Mouse (Mus musculus): ENCODE results near the gene Pnmt. TPM values are rescaled to one million over a fixed set of nuclear protein-coding genes. Genes with fewer than 3 reads are reported as not detected.

Gene Pnmt
- polyA plus RNA-seq, 1 experiment from 2014 or later: 5.0 TPM

DNA sequence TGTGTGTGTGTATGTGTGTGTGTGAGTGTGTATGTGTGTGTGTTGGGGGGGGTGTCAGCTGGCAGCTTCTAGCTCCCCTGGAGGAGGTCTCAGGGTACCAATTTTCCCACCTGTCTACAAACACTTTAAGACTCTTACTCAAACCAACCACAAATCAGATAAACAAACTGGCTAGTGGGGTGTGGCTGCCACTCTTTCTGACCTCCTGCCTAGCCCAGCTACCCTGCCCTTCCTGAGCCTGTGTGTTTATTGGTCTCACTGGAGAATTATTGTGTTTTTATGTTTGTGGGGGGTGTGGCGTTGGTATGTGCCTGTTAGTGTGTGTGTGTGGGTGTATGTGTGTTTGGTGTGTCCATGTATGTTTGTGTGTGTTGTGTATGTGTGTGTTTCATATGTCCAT lies 30.8 kb downstream of the Pnmt start:
- Histone ChIP-seq H3K27ac (no peak overlapping the region), H3K4me1 (peaks cover 73% of the 10 kb centered on the region), H3K4me3 (no peak overlapping the region), H3K9me3 (no peaks in the 10 kb centered on the region), H3K27me3 (ENCODE audit: insufficient read depth, poor library complexity, severe bottlenecking) (no peaks in the 10 kb centered on the region), H3K36me3 (peaks cover 62% of the 10 kb centered on the region)
- DNase-seq (ENCODE audit: low spot score): no peak
- 100% methylated on average over 1 of the region's 1 CpGs for WGBS

DNA sequence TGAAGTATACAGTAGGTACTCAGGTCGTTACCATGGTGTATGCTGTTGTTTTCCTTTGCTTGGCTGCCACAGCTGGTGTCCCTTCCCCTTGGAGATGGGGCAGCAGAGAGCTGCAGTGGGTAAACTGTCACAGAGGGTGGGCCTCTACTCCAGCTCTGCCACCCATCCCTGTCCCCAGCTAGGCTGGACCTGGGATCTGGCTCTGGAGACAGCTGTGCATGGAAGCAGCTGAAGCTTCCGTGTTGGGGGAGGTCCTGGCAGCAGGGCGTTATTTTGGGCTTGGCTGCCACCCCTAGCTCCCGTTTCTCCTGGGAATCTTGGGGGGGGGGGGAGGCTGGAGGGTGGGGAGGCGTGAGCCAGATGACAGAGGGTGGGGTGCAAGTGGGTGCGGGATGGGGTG lies 32.0 kb downstream of the Pnmt start:
- WGBS: 56% methylated on average over 6 of the region's 6 CpGs
- Histone ChIP-seq H3K36me3 (peaks cover 74% of the 10 kb centered on the region), H3K9me3 (no peaks in the 10 kb centered on the region), H3K4me3 (0 out of 2 replicates have a peak overlapping the region, but pooled peaks have one; percentile 3), H3K27me3 (ENCODE audit: insufficient read depth, poor library complexity, severe bottlenecking) (no peaks in the 10 kb centered on the region), H3K4me1 (peaks cover 64% of the 10 kb centered on the region), H3K27ac (peak overlapping the region; percentile 42)
- no peak for DNase-seq (ENCODE audit: low spot score)

DNA sequence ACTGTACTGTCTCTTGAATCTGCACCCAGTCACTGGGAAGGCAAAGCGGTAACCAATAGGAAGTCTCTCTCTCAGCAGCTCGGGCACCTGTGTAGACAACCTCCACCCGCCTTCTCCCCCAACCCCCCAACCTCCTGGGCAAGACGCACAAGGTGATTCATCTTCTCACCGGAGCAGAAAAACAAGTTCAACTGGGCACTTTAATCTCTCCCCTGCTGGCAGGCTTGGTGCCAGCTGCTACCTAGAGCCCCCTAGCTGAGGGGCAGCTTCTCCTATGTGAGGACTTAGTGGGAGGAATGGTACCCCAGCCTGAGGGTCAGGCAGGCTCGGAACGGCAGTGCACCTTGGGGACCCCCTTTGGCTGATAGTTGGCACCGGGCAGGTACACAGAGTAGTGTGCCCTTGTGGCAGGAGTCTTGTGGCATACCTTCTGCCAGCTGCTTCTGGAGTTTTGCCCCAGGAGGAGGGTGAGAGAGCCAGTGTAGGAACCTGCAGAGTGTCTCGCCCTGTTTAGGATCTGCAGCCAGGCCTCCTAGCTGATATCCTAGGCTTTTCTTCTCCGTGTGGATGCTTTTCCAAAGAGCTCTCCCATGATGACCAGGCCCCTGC lies 32.8 kb downstream of the Pnmt start:
- WGBS: 73% methylated on average over 10 of the region's 10 CpGs
- Histone ChIP-seq H3K9me3 (no peaks in the 10 kb centered on the region), H3K27me3 (ENCODE audit: insufficient read depth, poor library complexity, severe bottlenecking) (no peaks in the 10 kb centered on the region), H3K36me3 (peaks cover 82% of the 10 kb centered on the region), H3K4me3 (0 out of 2 replicates have a peak overlapping the region, but pooled peaks have one; percentile 3), H3K4me1 (peaks cover 58% of the 10 kb centered on the region), H3K27ac (peak overlapping the region; percentile 42; the same call in 1 of the 2 replicates)
- no peak for DNase-seq (ENCODE audit: low spot score)

- H3K4me3 ChIP-seq: no peak overlapping the region
- no peaks in the 10 kb centered on the region for H3K4me1 ChIP-seq
- no peak overlapping the region for H3K27ac ChIP-seq
- WGBS: 92% methylated on average over 7 of the region's 7 CpGs
- no peaks in the 10 kb centered on the region for H3K27me3 ChIP-seq (ENCODE audit: insufficient read depth, poor library complexity, severe bottlenecking)
- no peaks in the 10 kb centered on the region for H3K9me3 ChIP-seq
- peaks cover 100% of the 10 kb centered on the region for H3K36me3 ChIP-seq
- no peak for DNase-seq (ENCODE audit: low spot score)
Measured at GRCm38 (mm10) chr11:98426592-98426991, 40.3 kb downstream of the Pnmt start.

GRCm38 (mm10) chr11:98428436-98428835 lies 42.2 kb downstream of the Pnmt start:
- Histone ChIP-seq H3K36me3 (peaks cover 100% of the 10 kb centered on the region), H3K27ac (no peak overlapping the region), H3K9me3 (no peaks in the 10 kb centered on the region), H3K27me3 (ENCODE audit: insufficient read depth, poor library complexity, severe bottlenecking) (no peaks in the 10 kb centered on the region), H3K4me1 (no peaks in the 10 kb centered on the region), H3K4me3 (no peak overlapping the region)
- DNase-seq (ENCODE audit: low spot score): no peak
- WGBS: 91% methylated on average over 5 of the region's 5 CpGs

DNA sequence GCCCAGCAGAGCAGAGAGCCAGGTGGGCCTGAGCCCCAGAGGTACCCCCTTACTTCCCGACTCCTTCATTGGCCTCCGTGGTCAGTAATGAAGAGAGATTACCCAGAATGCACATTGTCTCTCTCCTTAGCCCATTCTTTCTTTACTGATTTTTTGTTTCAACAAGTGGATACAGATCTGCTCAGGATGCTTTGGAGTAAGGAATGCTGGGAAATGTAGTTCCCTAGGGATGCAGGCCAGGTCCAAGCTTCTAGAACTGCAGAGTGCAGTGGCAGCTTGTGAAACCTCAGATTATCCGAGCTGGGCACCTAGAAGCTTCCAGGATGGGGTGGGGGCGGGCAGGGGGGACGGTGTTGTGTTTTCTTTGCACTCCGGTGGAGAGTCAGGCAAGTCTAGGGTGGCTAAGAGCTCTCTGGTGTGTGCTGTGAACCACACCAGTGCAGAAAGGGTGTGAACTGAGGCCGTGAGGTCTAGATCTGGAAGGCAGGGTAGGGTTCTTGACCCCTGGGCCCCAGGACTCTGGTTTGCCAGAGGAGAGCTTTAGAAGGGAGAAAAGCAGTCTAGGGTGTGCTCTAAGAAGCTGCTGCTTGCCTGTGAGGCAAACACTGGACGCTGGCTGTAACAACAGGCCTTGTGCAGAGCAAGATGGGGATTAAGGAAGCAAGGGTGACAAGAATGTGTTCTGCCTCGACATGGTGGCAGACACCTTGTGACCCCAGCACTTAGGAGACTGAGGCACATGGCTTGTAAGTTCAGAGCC lies 45.7 kb downstream of the Pnmt start:
- no peak overlapping the region for H3K27ac ChIP-seq
- no peak for DNase-seq (ENCODE audit: low spot score)
- 0 out of 2 replicates have a peak, but pooled peaks cover 3% of the 10 kb centered on the region for H3K4me1 ChIP-seq
- WGBS: 79% methylated on average over 9 of the region's 9 CpGs
- no peaks in the 10 kb centered on the region for H3K27me3 ChIP-seq (ENCODE audit: insufficient read depth, poor library complexity, severe bottlenecking)
- H3K9me3 ChIP-seq: no peaks in the 10 kb centered on the region
- peaks cover 100% of the 10 kb centered on the region for H3K36me3 ChIP-seq
- H3K4me3 ChIP-seq: no peak overlapping the region

- H3K27ac ChIP-seq: no peak overlapping the region
- H3K4me3 ChIP-seq: no peak overlapping the region
- H3K9me3 ChIP-seq: no peaks in the 10 kb centered on the region
- H3K36me3 ChIP-seq: peaks cover 71% of the 10 kb centered on the region
- no peaks in the 10 kb centered on the region for H3K27me3 ChIP-seq (ENCODE audit: insufficient read depth, poor library complexity, severe bottlenecking)
- H3K4me1 ChIP-seq: peaks cover 20% of the 10 kb centered on the region; the same call in 1 of the 2 replicates
- 89% methylated on average over 9 of the region's 9 CpGs for WGBS
- no peak for DNase-seq (ENCODE audit: low spot score)
Measured at GRCm38 (mm10) chr11:98435723-98436122, 49.5 kb downstream of the Pnmt start.

DNA sequence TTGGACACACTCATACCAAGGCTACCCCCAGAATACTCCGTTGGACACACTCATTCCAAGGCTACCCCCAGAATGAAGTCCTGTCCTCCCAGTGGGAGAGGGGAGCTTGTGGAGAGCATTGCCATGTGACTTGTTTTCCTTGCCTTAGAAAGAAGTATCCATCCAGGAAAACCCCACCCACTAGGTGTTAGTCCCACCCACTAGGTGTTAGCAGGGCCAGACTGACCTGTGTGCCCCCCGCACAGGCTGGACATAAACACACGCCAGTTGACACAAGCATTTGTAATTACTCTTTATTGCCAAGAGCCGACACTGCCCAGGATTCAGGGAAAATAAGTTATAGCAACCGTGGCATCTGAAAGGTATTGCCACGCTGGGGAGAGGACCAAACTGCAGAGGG lies 51.2 kb downstream of the Pnmt start:
- no peak overlapping the region for H3K4me3 ChIP-seq
- DNase-seq (ENCODE audit: low spot score): no peak
- 80% methylated on average over 6 of the region's 6 CpGs for WGBS
- no peaks in the 10 kb centered on the region for H3K27me3 ChIP-seq (ENCODE audit: insufficient read depth, poor library complexity, severe bottlenecking)
- peaks cover 53% of the 10 kb centered on the region for H3K36me3 ChIP-seq
- H3K27ac ChIP-seq: no peak overlapping the region
- no peaks in the 10 kb centered on the region for H3K9me3 ChIP-seq
- peaks cover 20% of the 10 kb centered on the region; the same call in 1 of the 2 replicates for H3K4me1 ChIP-seq

Other genes with a start within 250 kb of the Pnmt start
- gene Fbxl20, start 236.0 kb upstream of the Pnmt start, polyA plus RNA-seq (2016; fragmentation: Nextera tagmentation; extraction: Ambion mirVana): 13.6 and 13.9 TPM in 2 replicates
- 43.7 and 51.5 TPM in 2 replicates for gene Med1, start 193.2 kb upstream of the Pnmt start, polyA plus RNA-seq (2016; fragmentation: Nextera tagmentation; extraction: Ambion mirVana)
- 7.9 and 10.9 TPM in 2 replicates for gene Cdk12, start 183.4 kb upstream of the Pnmt start, polyA plus RNA-seq (2016; fragmentation: Nextera tagmentation; extraction: Ambion mirVana)
- not detected in 2 replicates for gene Neurod2, start 56.8 kb upstream of the Pnmt start, polyA plus RNA-seq (2016; fragmentation: Nextera tagmentation; extraction: Ambion mirVana)
- 8.1 and 20.1 TPM in 2 replicates for gene Ppp1r1b, start 38.0 kb upstream of the Pnmt start, polyA plus RNA-seq (2016; fragmentation: Nextera tagmentation; extraction: Ambion mirVana)
- 51.0 and 53.0 TPM in 2 replicates for gene Stard3, start 28.1 kb upstream of the Pnmt start, polyA plus RNA-seq (2016; fragmentation: Nextera tagmentation; extraction: Ambion mirVana)
- gene Tcap, start 2.6 kb upstream of the Pnmt start, polyA plus RNA-seq (2016; fragmentation: Nextera tagmentation; extraction: Ambion mirVana): 86.0 and 159 TPM in 2 replicates
- gene Pgap3, start 14.0 kb downstream of the Pnmt start, polyA plus RNA-seq (2016; fragmentation: Nextera tagmentation; extraction: Ambion mirVana): 15.3 and 21.3 TPM in 2 replicates
- 47.4 and 70.6 TPM in 2 replicates for gene Erbb2, start 26.0 kb downstream of the Pnmt start, polyA plus RNA-seq (2016; fragmentation: Nextera tagmentation; extraction: Ambion mirVana)
- 98.9 and 103 TPM in 2 replicates for gene Mien1, start 52.5 kb downstream of the Pnmt start, polyA plus RNA-seq (2016; fragmentation: Nextera tagmentation; extraction: Ambion mirVana)
- gene Grb7, start 59.9 kb downstream of the Pnmt start, polyA plus RNA-seq (2016; fragmentation: Nextera tagmentation; extraction: Ambion mirVana): 2.5 and 15.3 TPM in 2 replicates
- 0.04 and 0.22 TPM in 2 replicates for gene Ikzf3, start 159.6 kb downstream of the Pnmt start, polyA plus RNA-seq (2016; fragmentation: Nextera tagmentation; extraction: Ambion mirVana)
- 0.21 and 0.65 TPM in 2 replicates for gene Zpbp2, start 164.6 kb downstream of the Pnmt start, polyA plus RNA-seq (2016; fragmentation: Nextera tagmentation; extraction: Ambion mirVana)
- 56.1 and 61.0 TPM in 2 replicates for gene Ormdl3, start 200.9 kb downstream of the Pnmt start, polyA plus RNA-seq (2016; fragmentation: Nextera tagmentation; extraction: Ambion mirVana)
- not detected in 2 replicates for gene Lrrc3c, start 211.8 kb downstream of the Pnmt start, polyA plus RNA-seq (2016; fragmentation: Nextera tagmentation; extraction: Ambion mirVana)
- gene Gm12355, start 239.2 kb downstream of the Pnmt start, polyA plus RNA-seq (2016; fragmentation: Nextera tagmentation; extraction: Ambion mirVana): 0.71 and 1.0 TPM in 2 replicates
- not detected in 2 replicates for gene Gsdma3, start 239.9 kb downstream of the Pnmt start, polyA plus RNA-seq (2016; fragmentation: Nextera tagmentation; extraction: Ambion mirVana)